Mouse (Mus musculus) stomach, embryonic 14.5 days (tissue): ENCODE measurements around the gene Galnt7. TPM values are rescaled to one million over a fixed set of nuclear protein-coding genes. Genes with fewer than 3 reads are reported as not detected.

Experiments
- ATAC-seq: fragments of 200-750 bp; cut with Nextera tagmentation; 2 replicates; pipeline ENCODE4 v1.8.0; 2017; ENCODE audit warnings: low read depth, moderate TSS enrichment; ENCODE audit not compliant: insufficient number of reproducible peaks, insufficient read depth, low FRiP score
- H3K27ac ChIP-seq: fragments of 300-500 bp; sonication (generic); 2 replicates; pipeline ENCODE4 v1.5.1; 2014; ENCODE audit warnings: mild to moderate bottlenecking, low read length, moderate library complexity, mixed read lengths
- H3K27me3 ChIP-seq: fragments of 300-500 bp; sonication (generic); 2 replicates; pipeline ENCODE4 v1.6.1; 2014; ENCODE audit warnings: low read length, control low read depth, mixed read lengths; ENCODE audit not compliant: control insufficient read depth, insufficient read depth
- H3K36me3 ChIP-seq: fragments of 300-500 bp; sonication (generic); 2 replicates; pipeline ENCODE4 v1.6.1; 2014; ENCODE audit warnings: mild to moderate bottlenecking, control low read depth, low read length, moderate library complexity, mixed read lengths; ENCODE audit not compliant: control insufficient read depth, insufficient read depth
- H3K4me1 ChIP-seq: fragments of 300-500 bp; sonication (generic); 2 replicates; pipeline ENCODE4 v1.6.1; 2014; ENCODE audit warnings: low read length, control low read depth, mixed read lengths; ENCODE audit not compliant: control insufficient read depth, insufficient read depth
- H3K4me2 ChIP-seq: fragments of 300-500 bp; sonication (generic); replicated peaks from 2 replicates; pipeline ENCODE4 v1.6.1; 2014; ENCODE audit warnings: low read depth, low read length, control low read depth
- H3K4me3 ChIP-seq: fragments of 300-500 bp; sonication (generic); 2 replicates; pipeline ENCODE4 v1.5.1; 2014; ENCODE audit warnings: low read depth, low read length, control low read depth
- H3K9ac ChIP-seq: fragments of 300-500 bp; sonication (generic); replicated peaks from 2 replicates; pipeline ENCODE4 v1.6.1; 2014; ENCODE audit warnings: low read depth, mild to moderate bottlenecking, control low read depth, low read length, moderate library complexity, mixed read lengths
- H3K9me3 ChIP-seq: fragments of 300-500 bp; sonication (generic); 2 replicates; pipeline ENCODE4 v1.6.1; 2016; ENCODE audit warnings: low read depth, low read length, control low read depth; ENCODE audit not compliant: control insufficient read depth
- WGBS: fragments of 180-500 bp; shearing (Covaris S2); extraction: QIAGEN DNeasy Blood & Tissue Kit; methylation state at CpG from one replicate; pipeline ENCODE4 v1.1.7; 2014; 5-methylcytosine and 5-hydroxymethylcytosine counted together
- polyA plus RNA-seq: library from polyadenylated mRNA; unstranded; fragments of >200 nt; fragmentation: Nextera tagmentation; extraction: Ambion mirVana; gene quantifications from 2 replicates; pipeline ENCODE4 v1.2.1, GENCODE M21; 2014

The Galnt7 gene
- polyA plus RNA-seq, 1 experiment from 2014 or later, result 35.5 TPM

- Histone ChIP-seq H3K27ac (no peak overlapping the region), H3K4me2 (no peak overlapping the region), H3K9ac (no peak overlapping the region), H3K36me3 (no peaks in the 10 kb centered on the region), H3K4me3 (no peak overlapping the region), H3K9me3 (no peaks in the 10 kb centered on the region), H3K27me3 (no peaks in the 10 kb centered on the region), H3K4me1 (no peaks in the 10 kb centered on the region)
- no peak for ATAC-seq
- 48% methylated on average over 11 of the region's 11 CpGs for WGBS
Observed at GRCm38 (mm10) chr8:57569400-57569795, 83.4 kb downstream of the Galnt7 start.

GRCm38 (mm10) chr8:57568633-57569399 lies 84.0 kb downstream of the Galnt7 start:
- no peak overlapping the region for H3K9ac ChIP-seq
- H3K27me3 ChIP-seq, result no peaks in the 10 kb centered on the region
- no peak overlapping the region for H3K4me3 ChIP-seq
- no peaks in the 10 kb centered on the region for H3K36me3 ChIP-seq
- no peaks in the 10 kb centered on the region for H3K4me1 ChIP-seq
- H3K27ac ChIP-seq, result no peak overlapping the region
- no peak overlapping the region for H3K4me2 ChIP-seq
- 75% methylated on average over 18 of the region's 18 CpGs for WGBS
- H3K9me3 ChIP-seq, result no peaks in the 10 kb centered on the region
- no peak for ATAC-seq

GRCm38 (mm10) chr8:57567998-57568397 lies 84.8 kb downstream of the Galnt7 start:
- no peak overlapping the region for H3K27ac ChIP-seq
- WGBS, result 93% methylated on average over 7 of the region's 7 CpGs
- H3K27me3 ChIP-seq, result no peaks in the 10 kb centered on the region
- H3K4me2 ChIP-seq, result no peak overlapping the region
- no peaks in the 10 kb centered on the region for H3K4me1 ChIP-seq
- H3K4me3 ChIP-seq, result no peak overlapping the region
- no peaks in the 10 kb centered on the region for H3K9me3 ChIP-seq
- no peak for ATAC-seq
- H3K36me3 ChIP-seq, result no peaks in the 10 kb centered on the region
- H3K9ac ChIP-seq, result no peak overlapping the region

- H3K9ac ChIP-seq, result no peak overlapping the region
- H3K36me3 ChIP-seq, result no peaks in the 10 kb centered on the region
- no peak overlapping the region for H3K27ac ChIP-seq
- WGBS, result 80% methylated on average over 6 of the region's 6 CpGs
- no peaks in the 10 kb centered on the region for H3K4me1 ChIP-seq
- no peak overlapping the region for H3K4me2 ChIP-seq
- no peaks in the 10 kb centered on the region for H3K27me3 ChIP-seq
- no peak for ATAC-seq
- no peaks in the 10 kb centered on the region for H3K9me3 ChIP-seq
- no peak overlapping the region for H3K4me3 ChIP-seq
Observed at GRCm38 (mm10) chr8:57565039-57565438, 87.8 kb downstream of the Galnt7 start.

GRCm38 (mm10) chr8:57563726-57564125 lies 89.1 kb downstream of the Galnt7 start:
- Histone ChIP-seq H3K27ac (no peak overlapping the region), H3K9me3 (no peaks in the 10 kb centered on the region), H3K27me3 (no peaks in the 10 kb centered on the region), H3K36me3 (no peaks in the 10 kb centered on the region), H3K9ac (no peak overlapping the region), H3K4me1 (no peaks in the 10 kb centered on the region), H3K4me3 (no peak overlapping the region), H3K4me2 (no peak overlapping the region)
- WGBS, result 84% methylated on average over 15 of the region's 15 CpGs
- ATAC-seq, result no peak

- no peaks in the 10 kb centered on the region for H3K27me3 ChIP-seq
- H3K9me3 ChIP-seq, result no peaks in the 10 kb centered on the region
- ATAC-seq, result no peak
- H3K36me3 ChIP-seq, result no peaks in the 10 kb centered on the region
- no peak overlapping the region for H3K9ac ChIP-seq
- no peak overlapping the region for H3K4me2 ChIP-seq
- WGBS, result 76% methylated on average over 3 of the region's 3 CpGs
- H3K4me3 ChIP-seq, result no peak overlapping the region
- no peaks in the 10 kb centered on the region for H3K4me1 ChIP-seq
- no peak overlapping the region for H3K27ac ChIP-seq
Observed at GRCm38 (mm10) chr8:57562741-57563140, 90.1 kb downstream of the Galnt7 start.

GRCm38 (mm10) chr8:57560926-57561325 lies 91.9 kb downstream of the Galnt7 start:
- ATAC-seq, result no peak
- Histone ChIP-seq H3K9me3 (no peaks in the 10 kb centered on the region), H3K27ac (no peak overlapping the region), H3K9ac (no peak overlapping the region), H3K36me3 (no peaks in the 10 kb centered on the region), H3K4me1 (no peaks in the 10 kb centered on the region), H3K27me3 (no peaks in the 10 kb centered on the region), H3K4me2 (no peak overlapping the region), H3K4me3 (no peak overlapping the region)
- 82% methylated on average over 9 of the region's 9 CpGs for WGBS

- Histone ChIP-seq H3K4me2 (no peak overlapping the region), H3K9ac (no peak overlapping the region), H3K9me3 (no peaks in the 10 kb centered on the region), H3K27ac (no peak overlapping the region), H3K4me3 (no peak overlapping the region), H3K36me3 (peaks cover 4% of the 10 kb centered on the region), H3K27me3 (no peaks in the 10 kb centered on the region), H3K4me1 (no peaks in the 10 kb centered on the region)
- WGBS, result 82% methylated on average over 14 of the region's 14 CpGs
- ATAC-seq, result no peak
Observed at GRCm38 (mm10) chr8:57552102-57553032, 100.5 kb downstream of the Galnt7 start.
